In the genomic region with DNA sequence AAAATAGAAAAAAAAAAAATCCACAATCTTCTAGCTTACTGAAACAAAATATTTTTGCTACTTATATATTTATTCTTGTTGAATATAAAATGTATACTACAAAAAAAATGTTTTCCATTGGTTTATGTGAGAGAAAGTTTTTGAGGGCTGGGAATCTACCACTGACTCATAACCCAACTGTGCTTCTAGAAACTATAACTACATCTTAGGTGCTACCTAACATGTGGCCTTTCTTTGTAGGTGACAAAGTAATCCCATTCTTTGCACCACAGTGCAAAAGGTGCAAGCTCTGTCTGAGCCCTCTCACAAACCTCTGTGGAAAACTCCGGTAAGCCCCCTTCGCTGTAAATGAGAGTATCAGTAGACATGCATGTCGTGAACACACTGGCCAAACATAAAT, we compare ENCODE assay signal across 1 mouse cellular context.
TF ChIP-seq lines count a peak whose summit lies in the region.

No protein-coding gene starts in this region.

TF ChIP-seq in CH12.LX, 34 proteins besides CTCF, POLR2A, EP300 and RAD21 (continued from another document):
- TF ChIP-seq CHD1 (IDR thresholded peaks at IDR 0.05; ENCODE audit: low read depth, low read length) (no peak), POLR2AphosphoS2 (IDR thresholded peaks at IDR 0.05; ENCODE audit: low read depth, low read length) (no peak), USF2 (conservative IDR thresholded peaks at IDR 0.05; ENCODE audit: low read depth, low read length) (no peak)
